Mouse (Mus musculus): ENCODE results near the gene Soat2. TPM values are rescaled to one million over a fixed set of nuclear protein-coding genes. Genes with fewer than 3 reads are reported as not detected.

Soat2 gene
- total and polyA plus RNA-seq, 3 experiments, result 0.28 to 10.4 (median 0.56) TPM

GRCm38 (mm10) chr15:102210816-102211215 is 60.5 kb downstream of the Soat2 start:
- Histone ChIP-seq H3K9me3 (replicated peaks; ENCODE audit: low read length) (no peaks in the 10 kb centered on the region), H3K4me1 (ENCODE audit: control insufficient read depth in 1 of 2, insufficient read depth in 2 of 2) (peaks cover 23 to 67% of the 10 kb centered on the region in 2 experiments), H3K36me3 (replicated peaks in 1 of 2; ENCODE audit: control insufficient read depth in 1 of 2, insufficient read depth in 1 of 2, low read length in 1 of 2) (peaks cover 62 to 82% of the 10 kb centered on the region in 2 experiments), H3K9ac (ENCODE audit: insufficient read depth, low read depth) (no peak overlapping the region), H3K79me2 (replicated peaks; ENCODE audit: control insufficient read depth, extremely low read depth, insufficient read depth, poor library complexity, severe bottlenecking) (no peaks in the 10 kb centered on the region), H3K27me3 (replicated peaks) (no peaks in the 10 kb centered on the region), H3K27ac (ENCODE audit: insufficient read depth, low read depth) (no peak overlapping the region), H3K4me2 (ENCODE audit: insufficient read depth, low read depth, poor library complexity, severe bottlenecking) (no peak overlapping the region), H3K4me3 (replicated peaks in 1 of 3; ENCODE audit: low read depth in 2 of 3, low read length in 2 of 3, poor library complexity in 1 of 3) (no peak overlapping the region)
- TF ChIP-seq CHD2 (IDR thresholded peaks at IDR 0.05; ENCODE audit: low read length), result no peak
- no peak for TF ChIP-seq NELFE (IDR thresholded peaks at IDR 0.05; ENCODE audit: low read depth, low read length)
- no peak for TF ChIP-seq ZNF384 (IDR thresholded peaks at IDR 0.05; ENCODE audit: low read depth, low read length)
- TF ChIP-seq MAX (IDR thresholded peaks at IDR 0.05; ENCODE audit: low read length), result no peak
- no peak for DNase-seq (ENCODE audit: extremely low read depth)
- dilution Hi-C loops (cut with MboI; ENCODE audit: extremely low pct_ligation_motif_present, extremely low pct_unique_long_range_greater_than_20kb, low sequenced_read_pairs) (no loop called here), in situ Hi-C loops (cut with MboI; ENCODE audit: low pct_ligation_motif_present, low pct_unique_long_range_greater_than_20kb, low sequenced_read_pairs) (no loop called here)

DNA sequence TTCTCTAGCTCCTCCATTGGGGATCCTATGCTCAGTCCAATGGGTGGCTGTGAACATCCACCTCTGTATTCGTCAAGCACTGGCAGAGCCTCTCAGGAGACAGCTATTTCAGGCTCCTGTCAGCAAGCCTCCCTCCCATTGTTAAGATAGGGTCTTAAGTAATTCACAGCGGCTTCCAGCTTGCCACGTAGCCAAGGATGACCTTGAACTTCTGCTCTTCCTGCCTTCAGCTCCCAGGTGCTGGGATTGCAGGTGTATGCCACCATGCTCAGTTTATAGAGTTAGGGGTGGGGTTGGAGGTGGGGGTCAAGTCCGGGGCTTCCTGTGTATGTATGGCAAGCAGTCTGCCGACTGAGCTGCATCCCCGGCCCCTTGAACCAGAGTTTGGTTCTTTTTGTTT is 61.6 kb downstream of the Soat2 start:
- peaks cover 23 to 59% of the 10 kb centered on the region in 2 experiments for H3K4me1 ChIP-seq (ENCODE audit: control insufficient read depth in 1 of 2, insufficient read depth in 2 of 2)
- no peak overlapping the region for H3K27ac ChIP-seq (ENCODE audit: insufficient read depth, low read depth)
- no peaks in the 10 kb centered on the region for H3K27me3 ChIP-seq (replicated peaks)
- dilution Hi-C loops (cut with MboI; ENCODE audit: extremely low pct_ligation_motif_present, extremely low pct_unique_long_range_greater_than_20kb, low sequenced_read_pairs) (no loop called here), in situ Hi-C loops (cut with MboI; ENCODE audit: low pct_ligation_motif_present, low pct_unique_long_range_greater_than_20kb, low sequenced_read_pairs) (no loop called here)
- TF ChIP-seq GABPA (IDR thresholded peaks at IDR 0.05; ENCODE audit: insufficient replicate concordance, low read depth, low read length) (no peak), ZKSCAN1 (IDR thresholded peaks at IDR 0.05; ENCODE audit: borderline replicate concordance, low read depth, low read length) (no peak), MAFK (IDR thresholded peaks at IDR 0.05; ENCODE audit: insufficient replicate concordance, low read length) (no peak), SMC3 (IDR thresholded peaks at IDR 0.05; ENCODE audit: low read depth, low read length) (no peak), MAX (IDR thresholded peaks at IDR 0.05; ENCODE audit: low read length) (no peak), ELF1 (IDR thresholded peaks at IDR 0.05; ENCODE audit: low read depth, low read length) (no peak), BHLHE40 (IDR thresholded peaks at IDR 0.05; ENCODE audit: low read depth, low read length) (no peak)
- no peak for DNase-seq (ENCODE audit: extremely low read depth)
- H3K9ac ChIP-seq (ENCODE audit: insufficient read depth, low read depth), result no peak overlapping the region
- no peak overlapping the region for H3K4me2 ChIP-seq (ENCODE audit: insufficient read depth, low read depth, poor library complexity, severe bottlenecking)
- peaks cover 68 to 85% of the 10 kb centered on the region in 2 experiments for H3K36me3 ChIP-seq (replicated peaks in 1 of 2; ENCODE audit: control insufficient read depth in 1 of 2, insufficient read depth in 1 of 2, low read length in 1 of 2)
- no peak overlapping the region for H3K4me3 ChIP-seq (replicated peaks in 1 of 3; ENCODE audit: low read depth in 2 of 3, low read length in 2 of 3, poor library complexity in 1 of 3)
- no peaks in the 10 kb centered on the region for H3K79me2 ChIP-seq (replicated peaks; ENCODE audit: control insufficient read depth, extremely low read depth, insufficient read depth, poor library complexity, severe bottlenecking)
- no peaks in the 10 kb centered on the region for H3K9me3 ChIP-seq (replicated peaks; ENCODE audit: low read length)

Other genes with a start within 250 kb of the Soat2 start
- not detected in 2 replicates for gene Krt4, start 225.8 kb upstream of the Soat2 start, total RNA-seq (2012; rRNA removed)
- not detected in 2 replicates for gene Krt4, start 225.8 kb upstream of the Soat2 start, total RNA-seq (2014; rRNA removed)
- gene Krt4, start 225.8 kb upstream of the Soat2 start, polyA plus RNA-seq (2012; ENCODE audit: insufficient read length, low read depth), result not detected in 2 replicates
- not detected in 2 replicates for gene Krt79, start 210.2 kb upstream of the Soat2 start, total RNA-seq (2012; rRNA removed)
- not detected in 2 replicates for gene Krt79, start 210.2 kb upstream of the Soat2 start, total RNA-seq (2014; rRNA removed)
- gene Krt79, start 210.2 kb upstream of the Soat2 start, polyA plus RNA-seq (2012; ENCODE audit: insufficient read length, low read depth), result not detected in 2 replicates
- gene Krt78, start 196.2 kb upstream of the Soat2 start, total RNA-seq (2012; rRNA removed), result not detected in 2 replicates
- gene Krt78, start 196.2 kb upstream of the Soat2 start, total RNA-seq (2014; rRNA removed), result not detected in 2 replicates
- gene Krt78, start 196.2 kb upstream of the Soat2 start, polyA plus RNA-seq (2012; ENCODE audit: insufficient read length, low read depth), result not detected in 2 replicates
- gene Krt8, start 146.0 kb upstream of the Soat2 start, total RNA-seq (2012; rRNA removed), result not detected in 2 replicates
- not detected in 2 replicates for gene Krt8, start 146.0 kb upstream of the Soat2 start, total RNA-seq (2014; rRNA removed)
- gene Krt8, start 146.0 kb upstream of the Soat2 start, polyA plus RNA-seq (2012; ENCODE audit: insufficient read length, low read depth), result not detected in 2 replicates
- 0.13 and 0.21 TPM in 2 replicates for gene Krt18, start 122.3 kb upstream of the Soat2 start, total RNA-seq (2012; rRNA removed)
- gene Krt18, start 122.3 kb upstream of the Soat2 start, total RNA-seq (2014; rRNA removed), result not detected in 2 replicates
- not detected in 2 replicates for gene Krt18, start 122.3 kb upstream of the Soat2 start, polyA plus RNA-seq (2012; ENCODE audit: insufficient read length, low read depth)
- 507 and 555 TPM in 2 replicates for gene Eif4b, start 76.8 kb upstream of the Soat2 start, total RNA-seq (2012; rRNA removed)
- gene Eif4b, start 76.8 kb upstream of the Soat2 start, total RNA-seq (2014; rRNA removed), result 492 and 536 TPM in 2 replicates
- gene Eif4b, start 76.8 kb upstream of the Soat2 start, polyA plus RNA-seq (2012; ENCODE audit: insufficient read length, low read depth), result 652 and 950 TPM in 2 replicates
- gene Tns2, start 50.1 kb upstream of the Soat2 start, total RNA-seq (2012; rRNA removed), result 0.08 and 0.13 TPM in 2 replicates
- gene Tns2, start 50.1 kb upstream of the Soat2 start, total RNA-seq (2014; rRNA removed), result not detected in 2 replicates
- 0.34 and 0.49 TPM in 2 replicates for gene Tns2, start 50.1 kb upstream of the Soat2 start, polyA plus RNA-seq (2012; ENCODE audit: insufficient read length, low read depth)
- 21.6 and 24.7 TPM in 2 replicates for gene Spryd3, start 14.3 kb upstream of the Soat2 start, total RNA-seq (2012; rRNA removed)
- gene Spryd3, start 14.3 kb upstream of the Soat2 start, total RNA-seq (2014; rRNA removed), result 19.6 and 21.5 TPM in 2 replicates
- gene Spryd3, start 14.3 kb upstream of the Soat2 start, polyA plus RNA-seq (2012; ENCODE audit: insufficient read length, low read depth), result 25.7 and 33.5 TPM in 2 replicates
- gene Igfbp6, start 6.2 kb upstream of the Soat2 start, total RNA-seq (2012; rRNA removed), result 0.38 TPM in 1 of 2 replicates, not detected in the other
- gene Igfbp6, start 6.2 kb upstream of the Soat2 start, total RNA-seq (2014; rRNA removed), result not detected in 2 replicates
- gene Igfbp6, start 6.2 kb upstream of the Soat2 start, polyA plus RNA-seq (2012; ENCODE audit: insufficient read length, low read depth), result not detected in 2 replicates
- gene Zfp740, start 52.7 kb downstream of the Soat2 start, total RNA-seq (2012; rRNA removed), result 30.5 and 32.1 TPM in 2 replicates
- 46.1 and 51.9 TPM in 2 replicates for gene Zfp740, start 52.7 kb downstream of the Soat2 start, total RNA-seq (2014; rRNA removed)
- 37.4 and 38.7 TPM in 2 replicates for gene Zfp740, start 52.7 kb downstream of the Soat2 start, polyA plus RNA-seq (2012; ENCODE audit: insufficient read length, low read depth)
- 2.8 and 4.7 TPM in 2 replicates for gene Csad, start 54.2 kb downstream of the Soat2 start, total RNA-seq (2012; rRNA removed)
- 3.6 and 3.7 TPM in 2 replicates for gene Csad, start 54.2 kb downstream of the Soat2 start, total RNA-seq (2014; rRNA removed)
- 3.8 and 4.2 TPM in 2 replicates for gene Csad, start 54.2 kb downstream of the Soat2 start, polyA plus RNA-seq (2012; ENCODE audit: insufficient read length, low read depth)
- gene Itgb7, start 81.4 kb downstream of the Soat2 start, total RNA-seq (2012; rRNA removed), result 10.1 and 17.7 TPM in 2 replicates
- gene Itgb7, start 81.4 kb downstream of the Soat2 start, total RNA-seq (2014; rRNA removed), result 1.8 and 3.7 TPM in 2 replicates
- gene Itgb7, start 81.4 kb downstream of the Soat2 start, polyA plus RNA-seq (2012; ENCODE audit: insufficient read length, low read depth), result 2.8 and 4.2 TPM in 2 replicates
- 0.64 and 0.76 TPM in 2 replicates for gene Rarg, start 107.0 kb downstream of the Soat2 start, total RNA-seq (2012; rRNA removed)
- 0.17 and 0.32 TPM in 2 replicates for gene Rarg, start 107.0 kb downstream of the Soat2 start, total RNA-seq (2014; rRNA removed)
- 0.63 and 0.76 TPM in 2 replicates for gene Rarg, start 107.0 kb downstream of the Soat2 start, polyA plus RNA-seq (2012; ENCODE audit: insufficient read length, low read depth)
- gene Gm9918, start 120.0 kb downstream of the Soat2 start, total RNA-seq (2012; rRNA removed), result not detected in 2 replicates
- not detected in 2 replicates for gene Gm9918, start 120.0 kb downstream of the Soat2 start, total RNA-seq (2014; rRNA removed)
- not detected in 2 replicates for gene Gm9918, start 120.0 kb downstream of the Soat2 start, polyA plus RNA-seq (2012; ENCODE audit: insufficient read length, low read depth)
- gene Mfsd5, start 128.9 kb downstream of the Soat2 start, total RNA-seq (2012; rRNA removed), result 31.1 and 37.1 TPM in 2 replicates
- gene Mfsd5, start 128.9 kb downstream of the Soat2 start, total RNA-seq (2014; rRNA removed), result 43.7 and 51.8 TPM in 2 replicates
- gene Mfsd5, start 128.9 kb downstream of the Soat2 start, polyA plus RNA-seq (2012; ENCODE audit: insufficient read length, low read depth), result 76.2 and 90.6 TPM in 2 replicates
- 51.0 and 64.6 TPM in 2 replicates for gene Espl1, start 145.7 kb downstream of the Soat2 start, total RNA-seq (2012; rRNA removed)
- 41.0 and 41.3 TPM in 2 replicates for gene Espl1, start 145.7 kb downstream of the Soat2 start, total RNA-seq (2014; rRNA removed)
- gene Espl1, start 145.7 kb downstream of the Soat2 start, polyA plus RNA-seq (2012; ENCODE audit: insufficient read length, low read depth), result 80.7 and 110 TPM in 2 replicates
- 265 and 269 TPM in 2 replicates for gene Pfdn5, start 175.6 kb downstream of the Soat2 start, total RNA-seq (2012; rRNA removed)
- 296 and 371 TPM in 2 replicates for gene Pfdn5, start 175.6 kb downstream of the Soat2 start, total RNA-seq (2014; rRNA removed)
- 356 and 502 TPM in 2 replicates for gene Pfdn5, start 175.6 kb downstream of the Soat2 start, polyA plus RNA-seq (2012; ENCODE audit: insufficient read length, low read depth)
- gene Myg1, start 181.2 kb downstream of the Soat2 start, total RNA-seq (2012; rRNA removed), result 105 and 126 TPM in 2 replicates
- gene Myg1, start 181.2 kb downstream of the Soat2 start, total RNA-seq (2014; rRNA removed), result 121 and 133 TPM in 2 replicates
- gene Myg1, start 181.2 kb downstream of the Soat2 start, polyA plus RNA-seq (2012; ENCODE audit: insufficient read length, low read depth), result 132 and 166 TPM in 2 replicates
- 95.5 and 98.3 TPM in 2 replicates for gene Aaas, start 200.2 kb downstream of the Soat2 start, total RNA-seq (2012; rRNA removed)
- 107 and 126 TPM in 2 replicates for gene Aaas, start 200.2 kb downstream of the Soat2 start, total RNA-seq (2014; rRNA removed)
- 241 and 266 TPM in 2 replicates for gene Aaas, start 200.2 kb downstream of the Soat2 start, polyA plus RNA-seq (2012; ENCODE audit: insufficient read length, low read depth)
- gene Sp7, start 216.7 kb downstream of the Soat2 start, total RNA-seq (2012; rRNA removed), result 0.04 TPM in 1 of 2 replicates, not detected in the other
- not detected in 2 replicates for gene Sp7, start 216.7 kb downstream of the Soat2 start, total RNA-seq (2014; rRNA removed)
- not detected in 2 replicates for gene Sp7, start 216.7 kb downstream of the Soat2 start, polyA plus RNA-seq (2012; ENCODE audit: insufficient read length, low read depth)

Data from CH12.LX (cell line).